Mouse (Mus musculus): ENCODE data around the gene Cd68. TPM values are rescaled to one million over a fixed set of nuclear protein-coding genes. Genes with fewer than 3 reads are reported as not detected.

Gene Cd68
- polyA plus RNA-seq, 1 experiment from 2014 or later = 5.5 TPM

GRCm38 (mm10) chr11:69679144-69679543, 13.2 kb upstream of the Cd68 start:
- Histone ChIP-seq H3K27ac (no peak overlapping the region), H3K27me3 (ENCODE audit: poor library complexity, severe bottlenecking) (no peaks in the 10 kb centered on the region), H3K9me3 (no peaks in the 10 kb centered on the region), H3K36me3 (replicated peaks) (peaks cover 65% of the 10 kb centered on the region), H3K4me3 (peak overlapping the region; percentile 10; the same call in 1 of the 2 replicates), H3K4me1 (peaks cover 39% of the 10 kb centered on the region)
- 100% methylated on average over 2 of the region's 2 CpGs for WGBS
- DNase-seq (ENCODE audit: extremely low spot score, low spot score) = no peak

- peaks cover 91% of the 10 kb centered on the region for H3K36me3 ChIP-seq (replicated peaks)
- H3K27me3 ChIP-seq (ENCODE audit: poor library complexity, severe bottlenecking) = no peaks in the 10 kb centered on the region
- H3K4me1 ChIP-seq = peaks cover 40% of the 10 kb centered on the region
- peak within 1 kb of the TSS; percentile 99 for H3K27ac ChIP-seq
- peak; percentile 100 for DNase-seq (ENCODE audit: extremely low spot score, low spot score)
- peak within 1 kb of the TSS; percentile 100 for H3K4me3 ChIP-seq
- no peaks in the 10 kb centered on the region for H3K9me3 ChIP-seq
- under 1% methylated on average over 36 of the region's 36 CpGs for WGBS
These were observed 6.3 kb upstream of the Cd68 start, which contains the start of gene Eif4a1 for GRCm38 (mm10) chr11:69672211-69672706. Eif4a1 (minus strand) TSS chr11:69672423.

- peak overlapping the region; percentile 100 for H3K4me3 ChIP-seq
- peaks cover 90% of the 10 kb centered on the region for H3K36me3 ChIP-seq (replicated peaks)
- under 1% methylated on average over 43 of the region's 43 CpGs for WGBS
- no peaks in the 10 kb centered on the region for H3K27me3 ChIP-seq (ENCODE audit: poor library complexity, severe bottlenecking)
- no peaks in the 10 kb centered on the region for H3K9me3 ChIP-seq
- peaks cover 40% of the 10 kb centered on the region for H3K4me1 ChIP-seq
- H3K27ac ChIP-seq = peak overlapping the region; percentile 99
- DNase-seq (ENCODE audit: extremely low spot score, low spot score) = peak; percentile 42
These were observed 5.8 kb upstream of the Cd68 start for GRCm38 (mm10) chr11:69671726-69672124.

- H3K27ac ChIP-seq = peak overlapping the region; percentile 99
- H3K4me1 ChIP-seq = peaks cover 40% of the 10 kb centered on the region
- peak; percentile 95 for DNase-seq (ENCODE audit: extremely low spot score, low spot score)
- no peaks in the 10 kb centered on the region for H3K9me3 ChIP-seq
- H3K36me3 ChIP-seq (replicated peaks) = peaks cover 90% of the 10 kb centered on the region
- H3K4me3 ChIP-seq = peak overlapping the region; percentile 100
- WGBS = under 1% methylated on average over 61 of the region's 61 CpGs
- H3K27me3 ChIP-seq (ENCODE audit: poor library complexity, severe bottlenecking) = no peaks in the 10 kb centered on the region
These were observed 5.1 kb upstream of the Cd68 start for GRCm38 (mm10) chr11:69670786-69671725.

- Histone ChIP-seq H3K27me3 (ENCODE audit: poor library complexity, severe bottlenecking) (no peaks in the 10 kb centered on the region), H3K4me1 (peaks cover 46% of the 10 kb centered on the region), H3K27ac (no peak overlapping the region), H3K9me3 (no peaks in the 10 kb centered on the region), H3K4me3 (peak overlapping the region; percentile 20; the same call in 1 of the 2 replicates), H3K36me3 (replicated peaks) (peaks cover 86% of the 10 kb centered on the region)
- WGBS = 83% methylated on average over 3 of the region's 3 CpGs
- DNase-seq (ENCODE audit: extremely low spot score, low spot score) = no peak
These were observed 682 bp upstream of the Cd68 start for GRCm38 (mm10) chr11:69666665-69667005.

GRCm38 (mm10) chr11:69665457-69665960, 444 bp downstream of the Cd68 start:
- Histone ChIP-seq H3K27ac (no peak overlapping the region), H3K36me3 (replicated peaks) (peaks cover 74% of the 10 kb centered on the region), H3K4me1 (peaks cover 51% of the 10 kb centered on the region), H3K4me3 (peak overlapping the region; percentile 20; the same call in 1 of the 2 replicates), H3K27me3 (ENCODE audit: poor library complexity, severe bottlenecking) (no peaks in the 10 kb centered on the region), H3K9me3 (no peaks in the 10 kb centered on the region)
- 86% methylated on average over 9 of the region's 9 CpGs for WGBS
- DNase-seq (ENCODE audit: extremely low spot score, low spot score) = no peak

GRCm38 (mm10) chr11:69664841-69665240, 1.1 kb downstream of the Cd68 start:
- H3K27ac ChIP-seq = no peak overlapping the region
- H3K4me3 ChIP-seq = peak overlapping the region; percentile 5; the same call in 1 of the 2 replicates
- WGBS = 95% methylated on average over 7 of the region's 7 CpGs
- no peaks in the 10 kb centered on the region for H3K27me3 ChIP-seq (ENCODE audit: poor library complexity, severe bottlenecking)
- H3K9me3 ChIP-seq = no peaks in the 10 kb centered on the region
- H3K36me3 ChIP-seq (replicated peaks) = peaks cover 74% of the 10 kb centered on the region
- H3K4me1 ChIP-seq = peaks cover 44% of the 10 kb centered on the region
- no peak for DNase-seq (ENCODE audit: extremely low spot score, low spot score)

GRCm38 (mm10) chr11:69663795-69664194, 2.2 kb downstream of the Cd68 start:
- no peak overlapping the region for H3K4me3 ChIP-seq
- H3K27me3 ChIP-seq (ENCODE audit: poor library complexity, severe bottlenecking) = no peaks in the 10 kb centered on the region
- peaks cover 35% of the 10 kb centered on the region for H3K4me1 ChIP-seq
- H3K27ac ChIP-seq = 0 out of 2 replicates have a peak overlapping the region, but pooled peaks have one; percentile 96
- H3K9me3 ChIP-seq = no peaks in the 10 kb centered on the region
- WGBS = 94% methylated on average over 6 of the region's 6 CpGs
- H3K36me3 ChIP-seq (replicated peaks) = peaks cover 74% of the 10 kb centered on the region
- no peak for DNase-seq (ENCODE audit: extremely low spot score, low spot score)

- no peak for DNase-seq (ENCODE audit: extremely low spot score, low spot score)
- 70% methylated on average over 13 of the region's 13 CpGs for WGBS
- peaks cover 74% of the 10 kb centered on the region for H3K36me3 ChIP-seq (replicated peaks)
- no peaks in the 10 kb centered on the region for H3K27me3 ChIP-seq (ENCODE audit: poor library complexity, severe bottlenecking)
- peaks cover 34% of the 10 kb centered on the region for H3K4me1 ChIP-seq
- H3K9me3 ChIP-seq = no peaks in the 10 kb centered on the region
- H3K4me3 ChIP-seq = peak overlapping the region; percentile 66
- H3K27ac ChIP-seq = peak overlapping the region; percentile 96
These were observed 2.8 kb downstream of the Cd68 start for GRCm38 (mm10) chr11:69662967-69663671.

GRCm38 (mm10) chr11:69662213-69662966, 3.6 kb downstream of the Cd68 start, which contains the start of gene Mpdu1:
Mpdu1 (minus strand) TSS chr11:69662642.
- H3K4me1 ChIP-seq = peaks cover 31% of the 10 kb centered on the region
- peak within 1 kb of the TSS; percentile 66 for H3K4me3 ChIP-seq
- no peaks in the 10 kb centered on the region for H3K27me3 ChIP-seq (ENCODE audit: poor library complexity, severe bottlenecking)
- no peaks in the 10 kb centered on the region for H3K9me3 ChIP-seq
- DNase-seq (ENCODE audit: extremely low spot score, low spot score) = peak; percentile 96
- under 1% methylated on average over 48 of the region's 48 CpGs for WGBS
- peak within 1 kb of the TSS; percentile 96 for H3K27ac ChIP-seq
- H3K36me3 ChIP-seq (replicated peaks) = peaks cover 74% of the 10 kb centered on the region

- Histone ChIP-seq H3K27ac (peak overlapping the region; percentile 96), H3K4me3 (peak overlapping the region; percentile 66), H3K4me1 (peaks cover 41% of the 10 kb centered on the region), H3K9me3 (no peaks in the 10 kb centered on the region), H3K36me3 (replicated peaks) (peaks cover 75% of the 10 kb centered on the region), H3K27me3 (ENCODE audit: poor library complexity, severe bottlenecking) (no peaks in the 10 kb centered on the region)
- 86% methylated on average over 3 of the region's 3 CpGs for WGBS
- no peak for DNase-seq (ENCODE audit: extremely low spot score, low spot score)
These were observed 4.6 kb downstream of the Cd68 start for GRCm38 (mm10) chr11:69661221-69661881.
